Mouse (Mus musculus): ENCODE measurements around the gene Aifm2.

DNA sequence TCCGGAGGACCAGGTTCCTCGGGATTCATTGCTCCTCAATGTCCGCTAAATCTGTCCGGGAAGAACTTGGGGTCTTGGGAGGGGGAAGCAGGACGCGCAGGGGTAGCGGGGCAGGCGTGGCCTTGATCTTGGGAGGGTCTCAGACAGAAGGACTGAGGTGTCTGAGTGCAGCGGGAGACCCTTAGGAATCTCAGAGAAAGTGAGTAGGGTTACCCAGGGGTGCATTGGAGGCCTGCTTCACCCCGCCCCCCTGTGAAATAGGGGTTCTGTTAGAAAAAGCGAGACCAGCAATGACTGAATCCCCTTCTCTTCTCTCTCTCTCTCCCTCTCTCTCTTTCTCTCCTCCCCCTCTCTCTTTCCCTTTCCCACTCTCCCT is 387 bp downstream of the Aifm2 start:
- TF ChIP-seq NRF1 (IDR thresholded peaks at IDR 0.05; ENCODE audit: low read depth, low read length), result no peak
- no peak for TF ChIP-seq POLR2A (IDR thresholded peaks at IDR 0.05; ENCODE audit: low read depth, low read length)
- TF ChIP-seq EP300 (IDR thresholded peaks at IDR 0.05; ENCODE audit: low read length), result no peak
- no peak for TF ChIP-seq ETS1 (conservative IDR thresholded peaks at IDR 0.05; ENCODE audit: low read depth, low read length)
- no peak for TF ChIP-seq CTCF (conservative IDR thresholded peaks at IDR 0.05 in 1 of 2, IDR thresholded peaks at IDR 0.05 in 1 of 2; ENCODE audit: low read depth in 2 of 2, low read length in 2 of 2)
- TF ChIP-seq USF1 (IDR thresholded peaks at IDR 0.05; ENCODE audit: low read depth, low read length), result no peak
- TF ChIP-seq GABPA (IDR thresholded peaks at IDR 0.05; ENCODE audit: insufficient replicate concordance, low read depth, low read length), result no peak
- TF ChIP-seq MEF2A (IDR thresholded peaks at IDR 0.05; ENCODE audit: borderline replicate concordance, low read depth, low read length), result no peak
- no peak for TF ChIP-seq USF2 (conservative IDR thresholded peaks at IDR 0.05; ENCODE audit: low read depth, low read length)
- no peak for TF ChIP-seq ZNF384 (IDR thresholded peaks at IDR 0.05; ENCODE audit: low read depth, low read length)
- TF ChIP-seq ZMIZ1 (IDR thresholded peaks at IDR 0.05; ENCODE audit: low read depth, low read length), result no peak

All from CH12.LX (cell line).